Mouse (Mus musculus) adipocyte (in vitro differentiated cells): Measurements from ENCODE around the gene Fzr1.

Experiments
- DNase-seq: peaks from one replicate; pipeline ENCODE4 v3.0.0-alpha.2; 2016; ENCODE audit warnings: low spot score

Fzr1 gene

GRCm38 (mm10) chr10:81402227-81402765, 24.0 kb upstream of the Fzr1 start:
- DNase-seq: no peak

GRCm38 (mm10) chr10:81401521-81402226, 23.4 kb upstream of the Fzr1 start:
- DNase-seq: peak; percentile 52

GRCm38 (mm10) chr10:81401205-81401520, 22.8 kb upstream of the Fzr1 start:
- DNase-seq: no peak

GRCm38 (mm10) chr10:81400371-81401204, 22.3 kb upstream of the Fzr1 start:
- no peak for DNase-seq

- no peak for DNase-seq
Measured at GRCm38 (mm10) chr10:81399798-81400308, 21.5 kb upstream of the Fzr1 start.

GRCm38 (mm10) chr10:81399296-81399695, 21.0 kb upstream of the Fzr1 start:
- DNase-seq: no peak

- no peak for DNase-seq
Measured at GRCm38 (mm10) chr10:81396749-81397148, 18.4 kb upstream of the Fzr1 start.

- no peak for DNase-seq
Measured at GRCm38 (mm10) chr10:81395865-81396264, 17.5 kb upstream of the Fzr1 start.

GRCm38 (mm10) chr10:81395127-81395526, 16.8 kb upstream of the Fzr1 start:
- DNase-seq: peak; percentile 58

- DNase-seq: no peak
Measured at GRCm38 (mm10) chr10:81393456-81394063, 15.2 kb upstream of the Fzr1 start.

GRCm38 (mm10) chr10:81392781-81393185, 14.5 kb upstream of the Fzr1 start, which contains the start of gene Smim24:
Gene Smim24 (plus strand): TSS chr10:81393051.
- DNase-seq: no peak

- no peak for DNase-seq
Measured at GRCm38 (mm10) chr10:81392270-81392669, 14.0 kb upstream of the Fzr1 start.

- DNase-seq: no peak
Measured at GRCm38 (mm10) chr10:81390678-81390965, 12.3 kb upstream of the Fzr1 start.

GRCm38 (mm10) chr10:81389801-81390677, 11.7 kb upstream of the Fzr1 start:
- peak; percentile 57 for DNase-seq

GRCm38 (mm10) chr10:81389373-81389772, 11.1 kb upstream of the Fzr1 start:
- peak; percentile 71 for DNase-seq

GRCm38 (mm10) chr10:81388505-81389055, 10.3 kb upstream of the Fzr1 start, which contains the start of gene Gm48552:
Gene Gm48552 (plus strand): TSS chr10:81389005.
- no peak for DNase-seq

GRCm38 (mm10) chr10:81387716-81388115, 9.4 kb upstream of the Fzr1 start:
- no peak for DNase-seq

GRCm38 (mm10) chr10:81385603-81386306, 7.4 kb upstream of the Fzr1 start:
- no peak for DNase-seq

- peak; percentile 60 for DNase-seq
Measured at GRCm38 (mm10) chr10:81384605-81384982, 6.3 kb upstream of the Fzr1 start.

- DNase-seq: peak; percentile 99
Measured at GRCm38 (mm10) chr10:81383802-81384604, 5.7 kb upstream of the Fzr1 start, which contains the start of the genes Dohh and Gm48551. Gene Dohh (plus strand): TSS chr10:81384428. Gene Gm48551 (plus strand): TSS chr10:81384466.
